Mouse (Mus musculus): ENCODE results near the gene Zmym4.
"Not testable (repeated sequence)": the region's sequence is repeated elsewhere in the genome, so short reads cannot be mapped to it uniquely, and the experiment has no call there.

DNA sequence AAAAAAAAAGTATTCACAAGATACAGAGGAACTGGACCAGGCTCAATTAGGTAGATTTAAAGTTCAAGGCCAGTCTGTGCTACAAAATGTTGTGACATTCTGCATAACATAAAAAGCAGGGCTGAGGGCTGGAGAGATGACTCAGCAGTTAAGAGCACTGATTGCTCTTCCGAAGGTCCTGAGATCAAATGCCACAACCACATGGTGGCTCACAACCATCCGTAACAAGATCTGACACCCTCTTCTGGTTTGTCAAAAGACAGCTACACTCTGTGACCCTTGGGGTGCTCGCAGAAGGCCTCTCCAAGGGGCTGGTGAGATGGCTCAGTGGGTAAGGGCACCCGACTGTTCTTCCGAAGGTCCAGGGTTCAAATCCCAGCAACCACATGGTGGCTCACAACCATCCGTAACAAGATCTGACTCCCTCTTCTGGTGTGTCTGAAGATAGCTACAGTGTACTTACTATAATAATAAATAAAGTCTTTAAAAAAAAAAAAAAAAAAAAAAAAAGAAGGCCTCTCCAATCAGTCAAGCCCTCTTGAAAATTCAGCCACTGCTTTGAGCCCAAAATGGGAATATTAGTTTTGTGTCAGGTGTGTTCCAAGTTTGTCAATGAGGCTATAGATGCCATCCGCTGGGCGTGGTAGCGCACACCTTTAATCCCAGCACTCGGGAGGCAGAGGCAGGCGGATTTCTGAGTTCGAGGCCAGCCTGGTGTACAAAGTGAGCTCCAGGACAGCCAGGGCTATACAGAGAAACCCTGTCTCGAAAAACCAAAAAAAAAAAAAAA lies 16.0 kb upstream of the Zmym4 start:
- not testable (repeated sequence) for TF ChIP-seq E2F4 (IDR thresholded peaks at IDR 0.05; ENCODE audit: borderline replicate concordance, low read depth, low read length); ZNF384 (IDR thresholded peaks at IDR 0.05; ENCODE audit: low read depth, low read length); TAL1 (IDR thresholded peaks at IDR 0.05; ENCODE audit: low read length); ZC3H11A (IDR thresholded peaks at IDR 0.05; ENCODE audit: low read depth, low read length); EP300 (IDR thresholded peaks at IDR 0.05; ENCODE audit: low read depth in 1 of 2, low read length in 2 of 2); MAX (IDR thresholded peaks at IDR 0.05; ENCODE audit: low read length); POLR2A (IDR thresholded peaks at IDR 0.05; ENCODE audit: control insufficient read depth in 1 of 2, insufficient read depth in 1 of 2, low read depth in 1 of 2, low read length in 2 of 2, poor library complexity in 1 of 2); MYC (IDR thresholded peaks at IDR 0.05; ENCODE audit: low read depth, low read length); ETS1 (IDR thresholded peaks at IDR 0.05; ENCODE audit: low read depth, low read length); POLR2AphosphoS5 (IDR thresholded peaks at IDR 0.05; ENCODE audit: borderline replicate concordance, low read depth, low read length)
- peak; percentile 71 for TF ChIP-seq TBP (IDR thresholded peaks at IDR 0.05; ENCODE audit: low read depth, low read length)
